Mouse (Mus musculus): ENCODE measurements at regions not wholly inside any gene's neighbourhood (a gene's known extent, or its start where the extent isn't known, plus 50 kb on each side); places are given as distances from the start of the nearest gene placed in this dataset.

- peak in 1 of 2 experiments; percentile 7 for DNase-seq
- intact Hi-C loops (cut with DNase I), result no loop called here
These were observed 1245.1 kb upstream of the Cdh6 start for GRCm38 (mm10) chr15:14418532-14418931.

GRCm38 (mm10) chr15:14385347-14385746 is 1211.9 kb upstream of the Cdh6 start:
- intact Hi-C loops (cut with DNase I), result no loop called here
- no peak for DNase-seq

DNA sequence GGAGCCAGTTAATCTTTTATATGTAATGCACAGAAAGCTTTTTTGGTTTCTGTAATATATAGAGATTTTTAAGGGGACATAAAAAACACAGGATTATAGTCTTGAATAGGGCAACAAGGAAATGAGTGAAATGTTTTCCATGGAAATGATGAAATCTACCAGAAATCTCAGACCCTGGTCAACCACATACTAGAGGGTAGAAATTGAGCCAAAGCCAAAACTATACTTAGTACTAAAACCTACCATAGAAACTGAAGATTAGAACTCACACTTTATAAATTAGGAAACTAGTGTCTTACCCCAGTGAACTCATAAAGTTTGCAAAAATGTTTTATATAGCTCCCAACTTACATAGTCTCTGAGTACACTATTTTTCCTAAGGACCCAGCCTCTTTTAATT is 1204.9 kb upstream of the Cdh6 start:
- intact Hi-C loops (cut with DNase I), result no loop called here
- DNase-seq, result no peak

All from heart, postnatal 10 days (tissue).